Mouse (Mus musculus): ENCODE measurements around the gene Bpifb9a. TPM values are rescaled to one million over a fixed set of nuclear protein-coding genes. Genes with fewer than 3 reads are reported as not detected.
"Not testable (repeated sequence)": the region's sequence is repeated elsewhere in the genome, so short reads cannot be mapped to it uniquely, and the experiment has no call there.

The Bpifb9a gene
- total RNA-seq (2021): not detected in 2 replicates
- long read RNA-seq, experiment 1: 0 reads
- long read RNA-seq, experiment 2: 0 reads

DNA sequence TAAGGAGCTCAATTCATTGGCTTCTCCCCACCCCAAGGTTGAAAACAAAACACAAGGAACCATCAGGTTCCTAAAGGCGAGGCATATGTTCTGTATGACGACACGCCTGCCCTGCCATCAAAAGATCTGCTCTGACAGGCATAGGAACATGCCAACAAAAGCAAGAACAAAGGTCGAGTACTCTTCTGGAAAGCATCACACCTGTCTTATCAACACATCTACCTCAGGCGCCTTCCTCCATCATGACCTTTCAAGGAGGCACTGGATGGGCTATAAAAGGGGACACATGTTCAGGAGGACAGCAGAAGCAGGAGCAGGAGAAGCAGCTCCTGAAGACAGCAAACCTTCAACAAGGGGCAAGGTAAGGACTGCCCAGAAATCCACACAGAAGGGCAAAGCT, at the start of gene Bpifb9a:
Gene Bpifb9a, plus strand, starts transcription at position 301 of the 400 bp plus-strand sequence.
- DNase-seq: not testable (repeated sequence)

DNA sequence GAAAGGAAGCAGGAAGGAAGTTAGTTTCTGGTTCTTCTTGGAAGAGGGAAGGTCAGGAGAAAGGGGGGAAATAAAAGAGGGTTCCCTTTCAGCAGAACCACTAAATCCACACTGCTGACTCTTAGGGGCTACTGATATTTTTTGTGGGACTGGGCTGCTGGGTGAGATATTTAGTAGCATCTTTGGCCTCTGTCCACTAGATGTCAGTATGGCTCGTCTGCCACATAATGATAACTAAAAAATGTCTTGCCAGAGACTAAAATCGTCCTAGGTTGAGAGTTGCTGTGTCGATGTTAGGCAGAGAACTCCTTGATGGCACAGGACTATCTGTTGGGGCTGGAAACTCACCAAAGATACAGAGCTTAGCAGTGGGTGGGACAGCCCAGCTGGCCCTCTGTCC, 48.5 kb upstream of the Bpifb9a start:
- no peak for DNase-seq

DNA sequence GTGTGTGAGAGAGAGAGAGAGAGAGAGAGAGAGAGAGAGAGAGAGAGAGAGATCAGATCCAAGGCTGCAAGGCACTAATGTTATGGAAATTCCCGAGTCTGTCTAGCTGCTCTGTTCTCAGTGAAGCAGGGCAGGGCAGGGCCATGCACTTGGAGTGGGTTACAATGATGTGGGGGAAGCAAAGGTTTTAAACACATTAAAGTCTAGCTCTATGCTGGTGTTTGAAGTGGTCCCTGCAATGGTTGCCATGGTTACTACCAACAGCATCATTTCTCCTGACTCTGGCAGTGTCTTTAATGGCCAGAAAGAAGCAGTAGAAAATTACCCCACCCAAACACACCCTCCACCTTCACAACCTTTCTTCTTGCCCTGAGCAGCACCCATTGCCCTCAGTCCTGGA, 46.5 kb upstream of the Bpifb9a start:
- DNase-seq: no peak

DNA sequence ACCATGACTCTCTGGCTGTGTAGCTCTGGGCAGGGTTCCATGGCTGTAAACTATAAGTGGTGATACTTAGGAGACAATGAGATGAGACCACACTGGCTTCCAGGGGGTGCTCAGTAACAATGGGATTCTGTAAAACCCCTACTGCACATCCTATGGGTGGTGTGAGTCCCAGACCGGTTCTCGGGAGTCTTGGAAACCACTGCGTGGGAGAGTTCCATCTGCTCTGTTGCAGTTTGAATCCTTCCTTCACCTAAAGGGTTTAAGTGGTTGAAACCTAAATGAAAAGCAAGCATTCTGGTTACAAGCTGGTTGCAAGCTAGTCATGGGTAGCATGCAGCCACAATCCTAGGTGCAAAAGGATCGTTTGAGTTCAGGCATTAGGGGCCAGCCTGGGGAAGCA, 45.8 kb upstream of the Bpifb9a start:
- DNase-seq: no peak

DNA sequence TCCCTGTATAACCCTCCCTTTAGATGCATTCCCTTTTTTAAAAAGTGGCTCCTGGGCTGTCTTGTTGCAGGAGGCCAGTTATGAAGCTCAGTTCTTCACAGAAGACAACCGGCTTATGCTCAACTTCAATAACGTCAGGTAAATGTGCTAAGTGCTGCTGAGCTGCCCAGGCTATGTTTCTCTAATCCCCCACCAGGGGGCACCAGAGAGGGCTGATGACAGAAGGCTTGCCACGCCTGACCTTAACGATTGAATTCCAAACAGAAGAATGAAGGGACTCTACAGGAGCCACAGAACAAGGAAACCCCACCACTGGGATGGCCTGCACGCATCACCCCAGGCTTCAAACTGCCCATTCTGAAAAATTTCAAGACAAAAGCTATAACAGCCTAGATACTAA, 42.5 kb upstream of the Bpifb9a start:
- peak; percentile 92 for DNase-seq

DNA sequence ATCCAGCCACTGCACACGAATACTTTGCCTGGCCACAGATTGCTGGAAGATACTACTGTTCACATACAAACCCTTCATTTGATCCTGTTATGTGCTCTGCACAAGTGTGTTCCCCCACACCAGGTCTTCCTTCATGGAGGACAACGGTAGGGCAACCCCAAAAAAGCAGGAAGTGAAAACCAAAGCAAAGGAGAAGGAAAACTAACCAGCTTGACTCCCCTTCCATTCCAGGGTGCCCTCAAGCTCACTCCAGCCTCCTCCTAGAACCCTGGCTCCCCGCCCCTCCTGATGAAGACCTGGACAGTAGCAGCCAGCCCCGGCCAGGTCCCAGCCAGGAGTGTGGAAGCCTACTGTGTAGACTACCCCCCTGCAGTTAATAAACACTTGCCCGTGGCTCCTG, 37.7 kb upstream of the Bpifb9a start:
- DNase-seq: no peak

DNA sequence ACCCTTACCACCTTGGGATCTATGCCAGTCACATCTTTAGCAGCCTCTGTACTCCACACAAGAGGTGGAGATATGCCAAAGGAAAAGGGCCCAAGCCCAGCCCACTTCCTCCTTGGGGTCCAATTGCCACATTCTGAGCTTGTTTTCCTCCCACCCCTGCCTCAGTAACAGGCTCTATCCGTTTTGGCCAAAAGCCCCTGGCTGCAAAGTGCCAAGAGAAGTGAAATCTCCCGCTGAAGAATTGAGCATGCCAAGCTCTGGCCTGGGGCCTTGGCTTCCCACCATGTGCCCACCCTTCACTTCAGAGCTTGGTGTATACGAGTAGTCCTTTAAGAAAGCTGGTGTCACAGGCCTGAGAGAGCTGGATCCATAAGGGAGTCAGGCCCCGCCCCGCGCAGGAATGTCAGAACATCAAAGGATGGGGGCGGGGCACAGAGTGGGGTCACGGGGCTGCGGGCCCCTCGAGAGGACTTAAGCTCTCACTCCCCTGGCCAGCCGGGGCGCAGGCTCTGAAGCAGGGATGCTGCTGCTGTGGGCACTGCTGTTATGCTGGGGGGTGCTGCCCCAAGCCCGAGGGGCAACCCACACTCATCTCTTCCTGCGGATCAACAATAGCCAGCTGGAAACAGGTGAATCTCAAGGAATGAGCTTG, 34.3 kb upstream of the Bpifb9a start, which contains the start of gene Bpifb5:
Gene Bpifb5, plus strand, starts transcription at position 478 of the 652 bp plus-strand sequence.
- DNase-seq: peak; percentile 30

DNA sequence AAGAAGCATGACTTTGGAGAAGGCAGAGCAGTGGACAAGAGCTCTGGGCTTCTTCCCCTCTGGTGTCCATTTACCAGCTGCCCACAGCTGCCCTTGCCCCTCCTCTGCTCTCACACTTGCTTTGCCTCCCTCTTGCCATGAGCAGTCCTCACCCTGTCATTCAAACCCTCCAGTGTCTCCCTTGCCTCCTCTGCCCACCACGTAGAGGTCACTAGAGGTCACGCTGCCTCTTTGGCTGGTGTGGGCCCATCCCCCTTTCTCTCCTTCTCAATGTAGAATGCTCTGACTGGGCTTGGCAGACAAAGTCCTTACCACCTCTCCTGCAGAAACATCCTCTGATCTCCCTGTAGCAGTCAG, 33.8 kb upstream of the Bpifb9a start:
- no peak for DNase-seq

DNA sequence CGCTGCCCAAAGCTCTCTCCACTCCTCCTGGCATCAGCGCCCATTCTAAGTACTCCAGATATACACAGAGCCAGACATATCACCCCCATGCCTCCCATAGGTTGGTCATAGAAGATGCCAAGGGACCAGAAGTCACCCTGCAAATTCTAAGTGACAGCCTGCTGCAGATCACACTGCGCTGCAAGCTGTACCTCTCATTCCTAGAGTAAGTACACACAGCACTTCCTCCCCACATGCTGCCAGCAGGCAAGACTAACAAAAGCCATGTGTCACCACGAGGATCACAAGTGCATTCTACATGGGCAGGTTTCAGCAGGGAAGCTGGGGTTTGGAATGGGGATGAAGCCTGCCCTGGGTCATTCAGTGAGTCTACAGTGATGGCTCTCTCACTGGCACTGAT, 30.7 kb upstream of the Bpifb9a start:
- DNase-seq: no peak

DNA sequence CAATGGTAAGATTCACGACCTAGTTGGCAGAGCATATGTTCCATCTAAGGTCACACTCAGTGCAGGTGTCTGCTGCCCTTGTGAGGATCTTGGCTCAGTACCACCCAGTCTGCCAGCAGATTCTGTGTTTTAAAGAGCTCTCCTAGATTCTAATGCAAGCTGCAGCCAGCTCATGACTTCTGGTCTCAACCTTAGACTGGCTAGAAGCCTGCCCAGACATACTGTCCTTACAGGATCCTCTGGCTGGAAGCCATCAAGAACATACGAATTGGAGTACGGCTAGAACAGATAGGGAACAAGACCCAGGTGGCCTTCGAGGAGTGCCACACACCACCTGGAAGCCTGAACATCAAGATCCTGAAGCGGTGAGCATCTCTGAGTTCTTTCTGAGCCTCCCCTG, 29.8 kb upstream of the Bpifb9a start:
- no peak for DNase-seq

DNA sequence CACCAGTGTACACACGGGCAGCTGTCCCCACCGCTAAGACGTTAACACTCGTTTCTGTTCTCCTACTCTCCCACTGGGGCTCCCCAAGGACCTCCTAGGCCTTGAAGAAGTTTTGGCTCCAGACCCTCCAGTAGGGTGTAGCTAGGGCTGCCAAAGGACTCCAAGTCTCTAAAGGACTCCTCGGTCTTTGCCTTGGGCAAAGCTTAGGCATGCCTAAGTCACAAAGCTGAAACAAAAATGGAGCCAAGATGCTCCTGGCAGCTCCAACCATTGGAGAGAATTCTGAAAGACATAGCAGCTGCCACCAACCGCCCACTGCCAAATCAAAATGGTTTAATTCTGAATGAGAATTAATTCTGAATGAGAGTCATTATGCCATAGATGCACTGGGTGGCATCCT, 24.2 kb upstream of the Bpifb9a start:
- no peak for DNase-seq

DNA sequence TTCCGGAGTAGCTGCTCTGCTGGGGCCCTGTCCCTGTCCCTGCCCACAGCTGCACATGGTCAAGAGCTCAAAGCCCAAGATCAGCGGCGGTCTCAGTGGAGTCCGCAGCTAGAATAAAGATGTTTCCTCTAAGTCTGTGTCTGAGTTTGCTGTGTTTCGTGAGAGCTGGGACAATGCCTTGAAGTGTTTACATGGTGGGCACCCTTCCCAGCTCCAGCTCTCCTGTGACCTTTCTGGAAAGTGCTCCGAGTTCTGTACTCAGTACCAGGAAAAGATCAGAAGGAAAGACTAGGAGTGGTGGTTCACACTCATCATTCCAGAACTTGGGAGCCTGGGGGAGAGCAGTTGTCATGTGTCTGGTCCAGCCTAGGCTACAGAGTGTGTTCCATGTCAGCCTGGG, 16.9 kb upstream of the Bpifb9a start:
- no peak for DNase-seq

DNA sequence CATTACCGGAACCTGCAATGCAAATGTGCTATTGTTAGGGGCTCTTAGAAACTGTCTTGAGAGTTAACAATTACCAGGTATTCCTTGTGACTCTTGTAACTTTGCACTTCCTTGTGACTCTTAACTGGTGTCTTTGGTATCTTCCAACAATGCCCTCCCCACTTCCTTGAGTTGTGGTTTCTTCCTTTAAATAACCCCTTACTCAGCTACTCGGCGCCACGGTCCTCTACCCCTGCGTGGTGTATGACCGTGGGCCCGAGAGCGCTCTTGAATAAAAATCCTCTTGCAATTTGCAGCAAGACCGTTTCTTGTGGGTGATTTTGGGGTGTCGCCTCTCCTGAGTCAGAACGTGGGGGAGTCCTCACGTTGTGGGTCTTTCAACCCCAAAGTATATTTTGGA, 14.9 kb upstream of the Bpifb9a start:
- DNase-seq: not testable (repeated sequence)

DNA sequence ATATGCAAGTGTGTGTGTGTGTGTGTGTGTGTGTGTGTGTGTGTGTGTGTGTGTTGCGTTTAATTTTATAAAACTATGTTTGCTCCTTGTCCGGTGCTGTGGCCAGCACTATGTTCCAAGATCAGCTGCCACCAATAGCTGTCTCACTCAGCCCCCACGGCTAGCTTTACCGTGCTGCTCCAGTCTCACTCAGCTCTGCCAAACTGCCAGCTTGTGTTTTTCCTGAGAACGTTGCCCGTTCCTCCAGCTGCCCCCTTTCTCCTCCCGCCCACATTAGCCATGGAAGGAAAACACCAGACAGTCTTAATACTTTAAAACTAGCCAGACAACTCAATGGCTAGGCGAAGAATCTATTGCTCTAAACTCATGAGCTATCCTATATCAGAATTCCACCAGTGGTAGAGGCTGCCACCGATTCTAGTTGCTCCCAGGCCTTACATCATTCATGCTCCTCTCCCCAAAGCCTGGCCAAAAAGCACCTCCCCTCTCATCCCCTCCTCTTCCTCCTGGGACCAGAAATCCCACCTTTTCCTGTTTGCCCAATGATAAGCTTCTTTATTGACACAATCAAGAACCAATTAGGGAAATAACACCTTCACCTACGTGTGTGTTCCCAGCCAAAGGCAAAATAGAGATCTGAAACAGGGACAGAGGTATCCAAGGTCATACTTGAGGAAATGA, 14.2 kb upstream of the Bpifb9a start:
- no peak for DNase-seq

DNA sequence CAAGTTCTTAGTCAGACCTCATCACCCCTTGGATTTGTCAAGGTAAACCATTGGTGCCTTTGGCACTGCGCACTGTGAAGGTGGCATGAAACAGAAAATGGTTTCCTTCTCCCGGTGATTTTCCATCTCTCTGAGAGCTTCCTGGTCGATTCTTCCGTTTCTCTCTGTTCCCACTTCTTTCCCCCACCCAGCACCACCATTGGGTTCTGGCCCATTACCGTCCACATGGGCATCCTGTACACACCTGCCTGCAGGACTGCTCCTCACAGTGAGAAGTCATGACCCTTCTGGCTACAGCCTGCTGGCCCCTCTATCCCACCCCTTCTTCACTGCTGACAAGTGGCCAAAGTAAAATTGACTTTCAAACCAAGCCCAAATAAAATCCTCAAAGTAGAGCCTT, 12.3 kb upstream of the Bpifb9a start:
- DNase-seq: no peak

DNA sequence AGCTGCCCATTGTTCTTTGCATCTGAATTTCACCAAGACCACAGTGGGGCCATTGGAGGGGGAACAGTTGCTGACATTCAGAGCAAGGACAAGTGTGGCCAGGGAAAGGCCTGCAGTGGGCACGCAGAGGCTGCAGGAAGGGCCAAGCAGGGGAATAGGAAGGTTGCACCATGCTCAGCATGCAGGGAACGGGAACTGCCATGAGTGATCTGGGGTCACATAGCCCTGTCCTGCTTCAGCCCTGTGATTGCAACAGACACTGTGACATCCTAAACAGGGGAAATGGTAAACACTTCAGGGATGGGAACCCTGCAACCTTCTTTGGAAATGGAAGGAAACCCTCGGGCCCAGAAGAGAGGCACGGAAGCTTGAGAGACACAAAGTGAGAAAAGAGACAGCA, 2.4 kb upstream of the Bpifb9a start:
- DNase-seq: not testable (repeated sequence)

DNA sequence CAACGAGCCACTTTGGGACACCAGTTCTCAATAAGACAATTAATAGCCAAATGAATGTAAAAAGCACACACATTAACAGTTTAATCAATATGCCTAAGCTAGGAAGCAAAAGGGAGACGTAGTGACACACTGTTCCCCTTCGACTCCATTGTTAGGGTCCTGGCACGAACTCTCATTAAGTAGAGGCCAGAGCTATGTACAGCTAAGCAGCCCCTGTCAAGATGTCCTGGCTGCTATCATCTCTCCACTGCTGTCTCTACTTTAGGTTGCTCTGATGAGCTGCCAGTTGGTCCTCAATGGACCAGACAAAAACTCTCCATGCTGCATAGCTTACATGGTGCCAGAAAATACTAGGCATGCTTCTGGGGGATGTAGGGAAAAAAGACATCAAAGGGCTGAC, 1.9 kb upstream of the Bpifb9a start:
- no peak for DNase-seq

DNA sequence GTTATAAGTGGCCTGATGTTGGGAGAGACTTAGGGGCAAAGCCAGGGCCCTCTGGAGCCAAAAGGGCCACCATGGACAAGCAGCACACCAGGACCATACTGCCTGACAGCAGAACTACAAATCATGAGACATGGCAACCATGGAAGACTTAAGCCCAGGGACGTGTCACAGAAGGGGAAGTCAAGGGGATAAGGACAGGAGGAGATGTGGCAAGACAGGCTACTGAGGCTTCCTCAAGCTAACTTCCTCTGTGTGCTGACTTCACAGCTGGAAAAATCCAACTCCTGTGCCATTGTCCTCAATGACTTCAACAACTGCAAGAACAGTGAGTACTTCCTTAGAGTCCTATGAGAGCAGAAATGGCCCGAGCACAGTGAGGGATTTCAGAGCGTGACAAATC, 6.7 kb downstream of the Bpifb9a start:
- not testable (repeated sequence) for DNase-seq

DNA sequence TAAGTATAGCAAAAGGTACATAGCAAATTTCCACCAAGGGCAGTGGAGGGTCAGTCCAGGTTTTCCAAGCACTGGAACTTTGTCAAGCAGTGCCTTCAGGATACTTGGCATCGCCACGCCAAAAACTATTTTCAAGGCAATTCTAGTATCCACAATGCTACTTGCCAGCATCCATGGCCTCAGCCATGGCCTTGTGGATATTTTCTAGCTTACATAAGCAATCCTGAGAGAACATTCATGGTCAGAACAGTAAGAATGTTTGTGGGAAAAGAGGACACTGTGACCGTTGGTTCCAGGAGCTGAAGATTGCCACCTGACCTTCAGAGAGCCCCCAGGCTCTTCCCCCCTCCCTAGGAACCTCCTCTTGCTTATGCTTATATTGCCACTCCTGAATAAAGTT, 34.2 kb downstream of the Bpifb9a start:
- peak; percentile 57 for DNase-seq

DNA sequence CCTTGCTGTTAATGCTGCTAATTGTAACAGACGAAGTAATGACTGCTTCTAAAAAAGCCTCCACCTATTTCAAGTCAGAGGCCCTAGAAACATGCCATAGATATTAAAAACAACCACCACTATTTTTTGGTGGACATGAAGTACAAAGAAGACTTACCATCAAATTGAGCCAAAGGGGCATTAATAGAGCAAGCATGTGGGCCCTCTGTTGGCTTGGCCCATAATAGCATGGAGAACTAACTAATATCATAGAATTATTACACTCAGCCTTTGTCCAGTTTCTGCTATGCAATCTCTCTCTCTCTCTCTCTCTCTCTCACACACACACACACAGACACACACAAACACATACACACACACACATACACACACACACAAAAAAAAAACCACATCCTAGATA, 35.2 kb downstream of the Bpifb9a start:
- DNase-seq: no peak

DNA sequence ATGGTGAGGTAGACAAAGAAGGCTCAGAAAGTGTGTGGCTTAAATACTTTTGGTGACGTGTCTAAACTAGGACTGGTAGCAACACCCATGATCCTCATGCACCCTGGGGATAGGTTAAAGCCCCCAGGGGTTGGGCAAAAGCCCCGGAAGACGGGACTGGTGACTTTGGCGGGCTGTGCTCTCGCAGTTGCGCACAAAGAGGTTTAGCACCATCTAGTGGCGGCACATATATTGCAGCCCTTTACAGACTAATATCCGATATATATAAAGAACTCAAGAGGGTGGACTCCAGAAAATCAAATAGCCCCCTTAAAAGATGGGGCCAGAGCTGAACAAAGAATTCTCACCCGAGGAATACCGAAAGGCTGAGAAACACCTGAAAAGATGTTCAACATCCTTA, 37.1 kb downstream of the Bpifb9a start:
- peak; percentile 54 for DNase-seq

DNA sequence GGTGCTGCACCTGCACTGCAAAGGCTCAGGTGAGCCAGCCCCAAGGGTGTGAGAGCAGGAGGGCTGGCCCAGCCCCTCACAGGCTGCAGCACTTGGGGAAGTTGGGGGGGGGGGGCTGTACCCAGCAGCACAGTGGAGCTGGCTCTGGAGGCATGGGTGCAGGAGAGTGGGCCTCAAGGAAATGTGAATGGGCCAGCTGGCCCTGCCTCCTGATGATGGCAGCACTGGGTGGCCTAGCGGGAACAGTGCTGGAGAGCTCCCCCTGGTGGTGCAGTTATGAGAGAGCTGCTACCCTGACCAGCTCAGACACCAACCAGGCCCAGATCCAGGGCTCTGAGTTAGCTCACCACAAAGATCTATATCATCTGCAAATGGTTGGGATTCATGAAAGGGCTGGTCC, 42.8 kb downstream of the Bpifb9a start:
- peak; percentile 91 for DNase-seq

DNA sequence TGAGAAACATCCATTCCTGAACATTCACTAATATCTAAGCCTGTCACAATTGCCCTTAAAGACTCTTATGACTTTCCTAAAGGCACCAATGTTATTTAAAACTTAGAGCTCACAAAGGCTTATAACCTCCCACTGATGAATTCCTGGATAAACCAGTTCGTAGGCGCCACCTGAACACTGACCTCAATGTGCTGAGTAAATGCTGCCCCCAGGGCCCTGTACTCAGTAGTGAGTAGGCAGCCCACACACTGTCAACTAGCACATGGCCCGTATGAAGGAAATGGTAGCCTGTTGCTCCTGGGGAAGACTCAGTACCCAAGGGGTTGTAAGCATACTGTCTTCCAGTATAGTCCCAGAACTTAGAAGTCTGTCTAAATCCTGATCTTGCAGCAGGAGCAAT, 44.1 kb downstream of the Bpifb9a start:
- no peak for DNase-seq

DNA sequence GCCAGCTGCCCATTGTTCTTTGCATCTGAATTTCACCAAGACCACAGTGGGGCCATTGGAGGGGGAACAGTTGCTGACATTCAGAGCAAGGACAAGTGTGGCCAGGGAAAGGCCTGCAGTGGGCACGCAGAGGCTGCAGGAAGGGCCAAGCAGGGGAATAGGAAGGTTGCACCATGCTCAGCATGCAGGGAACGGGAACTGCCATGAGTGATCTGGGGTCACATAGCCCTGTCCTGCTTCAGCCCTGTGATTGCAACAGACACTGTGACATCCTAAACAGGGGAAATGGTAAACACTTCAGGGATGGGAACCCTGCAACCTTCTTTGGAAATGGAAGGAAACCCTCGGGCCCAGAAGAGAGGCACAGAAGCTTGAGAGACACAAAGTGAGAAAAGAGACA, 47.0 kb downstream of the Bpifb9a start:
- DNase-seq: not testable (repeated sequence)

Measured in adrenal gland, postnatal 14 days (tissue).